Comparison of ENCODE assay signal across 24 mouse cellular contexts in the genomic region with DNA sequence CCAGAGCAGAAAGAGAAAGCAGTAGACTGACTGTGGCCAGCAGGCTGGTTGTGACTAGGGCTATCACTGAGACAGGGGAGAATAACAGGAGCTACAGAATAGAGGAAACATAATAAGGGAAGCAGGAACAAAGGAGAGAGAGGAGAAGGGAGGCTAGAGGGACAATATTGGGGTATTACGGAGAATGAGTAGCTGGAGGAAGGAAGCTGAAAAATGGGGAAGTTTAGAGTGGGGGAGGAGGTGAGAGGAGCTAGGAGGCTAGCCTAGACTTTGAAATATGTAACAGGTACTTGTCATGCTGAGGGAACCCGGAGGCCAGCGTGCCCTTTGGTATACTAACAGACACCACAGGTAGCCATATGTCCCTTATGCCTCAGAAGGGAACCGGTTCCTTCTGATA.
"Had no signal": no experiment of that assay in that cellular context is flagged by ENCODE, and none has a peak within 500 bp of the region (broad histone marks: within the 10 kb centered on the region; RNA-seq: fewer than 3 reads in every experiment).

No protein-coding gene starts in this region.

- H3K9ac ChIP-seq: heart, embryonic 12.5 days; hindbrain, embryonic 13.5 days; hindbrain, embryonic 15.5 days; kidney, embryonic 15.5 days; limb, embryonic 12.5 days; liver, embryonic 14.5 days had no signal

- H3K27ac ChIP-seq: heart, embryonic 10.5 days; hindbrain, embryonic 13.5 days; hindbrain, embryonic 15.5 days; hindbrain, postnatal 0 days; kidney, embryonic 15.5 days; kidney, postnatal 0 days; left cerebral cortex, adult 2 months; limb, embryonic 10.5 days; limb, embryonic 12.5 days; liver, embryonic 14.5 days had no signal

- H3K4me3 ChIP-seq: heart, embryonic 10.5 days; heart, embryonic 12.5 days; hindbrain, embryonic 13.5 days; hindbrain, embryonic 15.5 days; kidney, embryonic 15.5 days; left cerebral cortex, adult 2 months; limb, embryonic 10.5 days; limb, embryonic 12.5 days had no signal

- H3K4me1 ChIP-seq: hindbrain, embryonic 13.5 days; hindbrain, embryonic 15.5 days; kidney, embryonic 15.5 days; limb, embryonic 10.5 days; limb, embryonic 12.5 days had no signal

- H3K27me3 ChIP-seq: heart, embryonic 12.5 days; hindbrain, embryonic 13.5 days; hindbrain, embryonic 15.5 days; kidney, embryonic 15.5 days; limb, embryonic 12.5 days had no signal

- H3K9me3 ChIP-seq: heart, embryonic 10.5 days; heart, embryonic 12.5 days; hindbrain, embryonic 13.5 days; hindbrain, embryonic 15.5 days; kidney, embryonic 15.5 days; limb, embryonic 10.5 days; limb, embryonic 12.5 days had no signal

- DNase-seq: gastrocnemius, postnatal 14 days; gastrocnemius, postnatal 36 days; heart, adult 18-20 months; heart, postnatal 10 days; heart, postnatal 4 days; kidney, adult 11 months; kidney, adult 2 months; kidney, adult 9 months; kidney, postnatal 14 days; kidney, postnatal 36 days; liver had no signal

- H3K36me3 ChIP-seq: heart, embryonic 10.5 days; heart, embryonic 12.5 days; hindbrain, embryonic 13.5 days; hindbrain, embryonic 15.5 days; kidney, embryonic 15.5 days; limb, embryonic 10.5 days; limb, embryonic 12.5 days had no signal

- H3K4me2 ChIP-seq: heart, embryonic 12.5 days; hindbrain, embryonic 13.5 days; hindbrain, embryonic 15.5 days; kidney, embryonic 15.5 days; limb, embryonic 12.5 days; liver, embryonic 11.5 days had no signal

- ATAC-seq: hindbrain, postnatal 0 days; intestine, embryonic 16.5 days had no signal
